Mouse (Mus musculus): ENCODE measurements around the gene Erh. TPM values are rescaled to one million over a fixed set of nuclear protein-coding genes. Genes with fewer than 3 reads are reported as not detected.

Erh gene
- 51.7 TPM for polyA plus RNA-seq (2017; shearing (Covaris generic))

DNA sequence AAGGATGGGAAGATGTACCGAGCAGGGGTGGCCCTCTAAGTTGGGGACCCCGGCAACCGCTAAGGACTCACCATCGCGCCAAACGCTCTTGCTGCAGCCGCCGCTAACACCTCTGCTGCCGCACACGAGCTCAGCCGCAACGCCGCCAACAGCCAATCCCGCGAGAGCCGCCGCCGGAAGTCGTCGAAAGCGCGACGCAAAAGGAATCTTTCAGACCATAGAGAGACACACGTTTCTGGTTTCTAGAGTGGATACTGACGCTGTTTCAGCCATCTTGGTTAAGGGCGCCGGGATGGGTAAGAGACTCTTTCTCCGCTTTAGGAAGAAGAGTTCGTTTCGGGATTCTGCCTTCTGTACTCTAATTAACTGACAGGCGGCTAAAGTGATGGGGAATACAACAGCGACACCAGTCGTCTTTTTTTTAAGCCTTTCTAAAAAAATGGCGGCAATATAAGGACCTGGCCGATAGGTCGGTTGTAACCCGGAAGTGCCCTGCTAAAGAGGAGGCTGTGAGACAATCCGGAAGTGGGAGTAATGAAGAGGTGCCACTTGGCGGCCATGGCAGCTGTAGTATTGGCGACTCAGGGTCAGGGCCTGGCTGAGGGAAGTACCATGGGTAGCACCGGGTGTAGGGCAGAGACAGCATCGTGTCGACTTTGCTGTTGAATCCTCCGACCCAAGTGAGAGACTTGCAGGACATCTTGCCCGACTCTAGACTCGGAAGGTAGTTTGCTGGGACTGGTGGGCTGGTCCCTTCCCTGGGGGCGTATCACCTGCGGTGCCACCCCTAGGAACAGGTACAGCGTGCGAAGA lies at the start of gene Erh, which contains the start of gene Slc39a9:
TSS of gene Erh (minus strand) at position 649 of the 813 bp plus-strand sequence.
TSS of gene Slc39a9 (plus strand) at position 191 of the 813 bp plus-strand sequence.

DNA sequence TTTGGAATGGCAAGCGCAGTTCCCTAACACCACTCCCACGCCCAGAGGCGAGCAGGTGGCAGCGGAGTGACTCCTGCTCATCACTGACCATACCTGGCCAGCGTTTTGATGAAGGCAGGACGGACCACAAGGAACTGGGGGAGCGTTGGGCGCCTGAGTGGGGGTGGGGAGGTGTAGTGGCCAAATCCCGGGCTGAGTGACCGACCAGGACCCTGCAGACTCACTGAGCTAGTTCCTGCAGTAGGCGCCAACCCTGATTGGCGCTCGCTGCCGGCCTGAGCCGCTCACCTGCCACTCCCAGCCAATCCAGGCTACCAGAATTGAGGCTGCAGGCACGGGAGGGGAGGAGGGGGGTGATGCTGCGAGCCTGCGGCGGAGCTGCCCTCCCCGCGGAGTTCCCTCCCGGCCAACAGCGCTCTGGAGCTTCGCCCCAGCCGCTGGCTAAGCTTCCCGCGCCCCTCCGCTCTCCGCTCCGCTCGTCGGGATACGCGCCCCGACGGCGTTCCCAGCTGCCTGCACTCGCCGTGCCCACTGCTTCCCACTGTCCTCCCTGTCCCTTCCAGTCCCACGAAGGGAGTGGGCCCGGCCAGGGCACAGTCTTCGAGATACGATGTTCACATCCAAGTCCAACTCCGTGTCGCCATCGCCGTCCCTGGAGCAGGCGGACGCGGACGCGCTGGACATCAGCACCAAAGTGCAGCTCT lies 48.3 kb upstream of the Erh start, which contains the start of gene Plekhd1:
TSS of gene Plekhd1 (plus strand) at position 323 of the 704 bp plus-strand sequence.

Other genes with a start within 250 kb of the Erh start
- 66.6 TPM for gene Dcaf5, start 207.7 kb downstream of the Erh start, polyA plus RNA-seq (2017; shearing (Covaris generic))
- 48.1 TPM for gene Exd2, start 181.2 kb downstream of the Erh start, polyA plus RNA-seq (2017; shearing (Covaris generic))
- gene Galnt16, start 126.1 kb downstream of the Erh start, polyA plus RNA-seq (2017; shearing (Covaris generic)): 0.55 TPM
- gene Slc39a9, start 458 bp downstream of the Erh start, polyA plus RNA-seq (2017; shearing (Covaris generic)): 19.2 TPM
- not detected for gene Plekhd1, start 48.2 kb upstream of the Erh start, polyA plus RNA-seq (2017; shearing (Covaris generic))
- gene Ccdc177, start 116.3 kb upstream of the Erh start, polyA plus RNA-seq (2017; shearing (Covaris generic)): not detected
- gene Susd6, start 146.2 kb upstream of the Erh start, polyA plus RNA-seq (2017; shearing (Covaris generic)): 157 TPM